Mouse (Mus musculus) gastrocnemius, adult 8-10 months (tissue): ENCODE data around the gene Slc48a1. TPM values are rescaled to one million over a fixed set of nuclear protein-coding genes. Genes with fewer than 3 reads are reported as not detected.

Source experiments
- DNase-seq, 2 experiments: peaks; one replicate each; pipeline ENCODE4 v3.0.0; 2022; ENCODE audit warnings: low spot score in 2 of 2
- total RNA-seq, 4 experiments: library from RNA; stranded (reverse); gene quantifications; 2 replicates each; pipeline ENCODE4 v1.2.4; 2022

Slc48a1 gene
- total RNA-seq, 4 experiments from 2014 or later: 40.0 to 52.7 (median 47.3) TPM

DNA sequence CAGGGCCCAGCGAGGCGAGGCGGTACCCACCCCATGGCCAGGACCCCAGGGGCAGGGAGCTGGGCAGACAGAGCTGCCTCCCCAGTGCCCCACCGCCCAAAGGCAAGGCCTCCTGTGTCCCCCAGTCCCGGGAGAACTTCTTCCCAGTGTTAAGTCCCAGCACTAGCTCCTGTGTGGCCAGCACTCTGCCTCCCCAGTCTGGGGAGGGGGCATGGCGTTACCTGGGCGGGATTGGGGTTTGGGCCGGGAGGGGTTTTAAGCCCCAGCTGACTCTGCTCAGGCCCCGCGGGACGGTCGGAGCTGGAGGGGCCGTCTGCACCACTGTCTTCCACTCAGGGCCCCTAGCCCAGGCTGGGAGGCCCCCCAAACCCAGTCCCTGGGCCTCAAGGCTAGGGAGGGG, 22.5 kb downstream of the Slc48a1 start:
- DNase-seq: no peak

DNA sequence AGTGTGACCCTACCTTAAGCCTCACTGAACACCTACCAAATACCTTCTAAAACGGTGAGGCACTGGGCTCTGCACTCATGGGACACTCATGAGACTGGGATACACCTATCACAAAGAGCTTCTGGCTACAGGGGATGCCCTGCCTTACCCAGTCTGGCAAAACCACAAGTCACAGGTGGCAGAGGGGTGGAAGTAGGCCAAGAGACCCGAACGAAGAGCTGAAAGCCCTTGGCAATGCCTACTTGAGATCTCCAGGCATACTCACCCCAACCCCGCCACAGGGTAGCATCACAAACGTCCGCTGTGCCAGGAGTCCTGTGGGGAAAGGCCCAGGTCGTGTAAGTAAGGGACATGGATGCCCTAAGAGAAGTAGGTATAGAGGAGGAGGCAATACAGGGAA, 23.5 kb downstream of the Slc48a1 start:
- DNase-seq: no peak

DNA sequence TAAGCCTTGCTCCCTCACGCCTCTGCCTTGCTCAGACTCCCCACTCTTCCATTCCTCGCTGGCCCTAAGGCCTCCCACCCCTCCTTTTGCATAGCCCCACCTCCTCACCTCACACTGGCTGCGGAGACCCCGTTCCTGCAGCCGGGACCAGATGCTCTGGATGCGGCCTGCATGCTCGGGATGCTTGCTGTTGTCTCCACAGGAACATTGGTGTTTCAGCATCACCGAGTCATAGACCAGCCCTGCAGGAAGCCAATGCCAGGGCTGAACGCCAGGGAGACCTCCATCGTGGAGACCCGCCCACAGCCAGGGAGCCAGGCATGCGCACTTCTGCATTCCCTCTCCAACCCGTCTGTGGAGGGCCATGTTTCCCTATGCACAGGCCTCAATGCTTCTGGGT, 24.3 kb downstream of the Slc48a1 start:
- DNase-seq: no peak

DNA sequence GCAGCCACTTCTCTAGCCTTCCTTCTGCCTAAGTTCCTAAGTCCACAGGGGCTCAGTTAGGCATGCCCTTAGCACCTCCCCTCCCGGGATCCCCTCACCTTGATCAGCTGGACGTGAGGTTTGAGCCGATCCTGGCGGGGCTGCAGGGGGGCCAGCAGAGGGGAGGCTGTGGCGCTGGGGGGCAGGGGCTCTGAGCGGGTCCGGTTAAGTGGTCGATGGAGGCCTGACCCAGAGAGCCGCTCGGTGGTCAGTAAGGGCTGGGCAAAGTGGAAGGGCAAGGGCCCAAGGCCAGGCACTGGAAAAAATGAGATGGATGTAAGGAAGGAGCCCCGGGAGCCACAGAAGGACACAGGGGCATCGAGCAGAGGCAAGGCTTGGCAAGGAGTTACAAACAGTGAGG, 29.5 kb downstream of the Slc48a1 start:
- DNase-seq: no peak

DNA sequence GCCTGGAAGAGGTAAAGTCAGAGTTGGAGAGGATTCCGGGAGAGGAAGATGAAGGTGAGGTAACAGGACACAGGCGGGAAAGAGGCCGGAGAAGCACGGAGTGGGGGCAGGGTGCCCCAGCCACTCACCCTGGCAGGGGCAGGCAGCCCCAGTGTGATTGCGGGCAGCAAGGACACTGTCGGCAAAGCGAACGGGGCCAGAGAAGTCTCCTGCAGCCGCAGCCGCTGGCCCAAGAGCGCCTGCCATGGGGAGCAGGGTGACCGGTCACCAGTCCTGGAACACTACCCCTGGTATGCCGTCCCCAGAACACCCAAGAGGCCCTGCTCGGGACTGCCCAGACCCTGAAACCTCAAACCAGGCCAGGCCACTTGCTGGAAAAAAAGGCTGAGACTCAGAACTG, 30.2 kb downstream of the Slc48a1 start:
- no peak for DNase-seq

DNA sequence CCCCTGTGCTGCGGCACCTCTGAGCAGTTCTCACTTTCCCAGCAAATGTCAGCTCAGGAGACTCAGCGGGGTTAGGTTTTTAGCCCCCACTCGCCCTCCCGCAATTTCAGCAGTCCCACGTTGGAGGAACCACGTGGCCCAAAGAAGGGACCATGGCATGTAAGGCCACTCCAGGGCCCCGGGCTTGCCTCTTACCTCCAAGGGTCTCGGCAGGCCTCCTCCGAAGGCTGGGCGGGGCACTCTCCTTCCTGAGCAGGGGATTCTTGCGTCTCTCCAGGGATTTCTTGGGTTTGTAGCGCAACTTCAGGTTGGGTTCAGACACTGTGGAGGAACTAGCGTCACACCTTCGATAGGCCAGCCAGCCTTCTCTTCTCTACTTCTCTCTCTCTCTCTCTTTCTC, 30.9 kb downstream of the Slc48a1 start:
- no peak for DNase-seq

DNA sequence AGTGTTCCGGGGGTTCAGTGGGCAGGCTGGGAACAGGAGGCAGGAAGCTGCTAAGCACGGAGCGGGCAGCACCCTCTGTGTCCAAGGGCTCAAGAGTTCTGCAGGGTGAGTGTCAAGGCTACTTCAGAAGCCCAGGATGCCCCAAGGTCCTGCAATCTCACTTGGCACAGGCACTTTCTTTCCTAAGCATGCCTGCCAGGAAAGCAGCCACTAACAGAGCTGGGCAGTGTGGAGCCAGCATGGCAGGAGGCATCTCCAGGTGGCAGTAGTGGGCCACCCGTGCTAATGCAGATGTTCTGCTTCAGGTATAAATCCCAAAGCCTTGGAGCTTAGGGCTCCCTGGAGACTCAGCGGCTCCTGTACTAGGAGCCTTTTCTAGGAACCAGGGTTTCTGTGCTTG, 31.6 kb downstream of the Slc48a1 start:
- no peak for DNase-seq

DNA sequence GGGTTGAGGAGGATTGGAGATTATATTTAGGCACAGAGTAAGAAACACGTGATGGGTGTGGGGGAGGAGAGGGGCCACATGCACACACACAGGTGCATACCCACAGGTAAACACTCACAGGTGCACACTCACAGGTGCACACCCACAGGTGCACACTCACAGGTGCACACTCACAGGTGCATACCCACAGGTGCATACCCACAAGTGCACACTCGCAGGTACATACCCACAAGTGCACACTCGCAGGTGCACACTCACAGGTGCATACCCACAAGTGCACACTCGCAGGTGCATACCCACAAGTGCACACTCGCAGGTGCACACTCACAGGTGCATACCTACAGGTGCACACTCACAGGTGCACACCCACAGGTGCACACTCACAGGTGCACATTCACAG, 32.1 kb downstream of the Slc48a1 start:
- DNase-seq: no peak

DNA sequence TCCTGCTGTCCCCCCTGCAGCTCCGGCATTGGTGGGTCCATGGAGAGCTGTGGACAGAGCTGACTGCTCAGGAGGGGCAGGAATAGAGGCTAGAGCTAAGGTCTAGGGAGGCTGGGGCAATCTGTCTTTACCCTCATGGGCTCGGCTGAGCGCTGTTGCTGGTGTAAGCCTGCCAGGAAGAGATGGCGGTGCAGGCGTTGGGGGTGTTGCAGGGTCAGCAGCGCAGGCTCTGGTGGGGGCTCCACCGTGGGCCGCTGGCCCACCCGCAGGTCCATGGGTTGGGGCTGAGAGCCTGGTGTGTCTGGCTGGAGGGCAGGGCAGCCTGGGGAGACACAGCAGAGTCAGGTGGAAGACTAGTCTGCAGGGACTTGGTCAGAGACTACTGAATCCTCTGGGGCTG, 33.0 kb downstream of the Slc48a1 start:
- DNase-seq: no peak

DNA sequence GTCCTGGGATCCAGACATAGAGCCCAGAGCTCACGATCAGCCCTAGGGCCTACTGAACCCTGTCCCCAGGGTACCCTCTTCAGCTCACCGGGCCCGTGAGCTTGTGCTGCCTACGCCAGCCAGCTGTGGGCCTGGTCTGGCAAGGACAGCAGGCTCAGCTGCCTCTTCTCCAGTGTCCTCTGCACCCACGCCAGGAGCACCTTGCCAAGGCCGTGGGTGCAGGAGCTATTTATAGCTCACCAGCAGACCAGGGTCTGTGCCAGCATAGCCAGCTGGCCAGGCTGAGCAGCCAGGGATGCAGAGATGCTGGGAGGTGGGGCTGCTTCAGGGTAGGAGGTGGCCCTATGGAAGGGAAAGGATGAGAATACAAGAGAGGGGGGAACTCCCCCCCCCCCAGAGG, 33.8 kb downstream of the Slc48a1 start:
- DNase-seq: peak; percentile 79 to 93

DNA sequence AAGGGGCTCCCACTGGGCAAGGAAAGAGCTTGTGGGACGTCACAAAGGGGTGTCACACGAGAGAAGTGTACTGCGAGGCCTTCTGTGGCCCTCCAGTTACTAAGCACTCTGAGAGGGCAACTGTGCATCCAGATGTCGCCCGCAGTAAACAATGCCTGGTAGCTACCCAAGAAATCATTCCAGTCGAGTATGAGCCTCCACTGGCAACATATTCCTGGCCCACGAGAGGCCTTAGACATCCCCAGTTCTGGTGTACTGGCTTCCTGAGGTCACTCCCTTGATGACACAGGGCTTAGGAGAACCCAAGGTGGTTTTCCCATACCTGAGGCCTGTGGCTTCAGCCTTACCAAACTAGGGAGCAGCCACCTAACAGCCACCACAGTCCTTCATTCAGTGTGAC, 34.6 kb downstream of the Slc48a1 start:
- no peak for DNase-seq

DNA sequence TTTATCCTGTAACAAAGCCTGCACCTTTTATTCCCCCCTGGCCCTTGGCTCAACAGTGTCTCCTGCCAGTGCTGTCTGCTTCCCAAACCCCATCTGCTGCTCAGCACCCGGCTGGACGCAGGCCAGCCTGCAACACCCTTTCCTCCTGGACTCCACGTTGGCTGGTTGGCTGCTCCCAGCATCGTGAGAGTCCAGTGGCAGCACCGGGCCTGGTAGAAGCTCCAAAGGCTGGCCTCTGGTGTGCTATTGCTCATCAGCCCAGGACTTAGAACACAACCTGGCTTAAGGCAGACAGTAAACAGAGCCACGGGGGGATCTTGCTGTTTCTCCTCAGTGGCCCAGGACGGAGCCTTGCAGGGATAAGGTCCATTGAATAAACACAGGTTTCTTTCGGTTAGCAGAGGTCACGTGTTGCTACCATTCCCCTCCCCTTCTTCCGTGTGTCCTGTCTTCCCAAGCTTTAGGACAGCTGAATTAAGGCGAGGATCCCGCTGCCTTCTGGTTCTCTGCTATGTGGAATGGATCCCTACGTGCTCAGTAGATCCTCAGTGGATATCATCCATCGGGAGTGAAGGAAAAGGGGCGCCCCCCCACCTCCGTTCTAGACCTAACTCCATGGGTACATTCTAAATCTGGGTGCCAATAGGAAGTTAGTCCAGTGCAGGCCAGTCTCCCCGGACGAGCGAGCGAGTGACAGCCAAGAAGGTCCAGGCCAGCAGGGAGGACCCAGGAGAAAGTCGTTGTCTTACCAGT, 35.3 kb downstream of the Slc48a1 start:
- peak in 1 of 2 experiments; percentile 55 for DNase-seq

DNA sequence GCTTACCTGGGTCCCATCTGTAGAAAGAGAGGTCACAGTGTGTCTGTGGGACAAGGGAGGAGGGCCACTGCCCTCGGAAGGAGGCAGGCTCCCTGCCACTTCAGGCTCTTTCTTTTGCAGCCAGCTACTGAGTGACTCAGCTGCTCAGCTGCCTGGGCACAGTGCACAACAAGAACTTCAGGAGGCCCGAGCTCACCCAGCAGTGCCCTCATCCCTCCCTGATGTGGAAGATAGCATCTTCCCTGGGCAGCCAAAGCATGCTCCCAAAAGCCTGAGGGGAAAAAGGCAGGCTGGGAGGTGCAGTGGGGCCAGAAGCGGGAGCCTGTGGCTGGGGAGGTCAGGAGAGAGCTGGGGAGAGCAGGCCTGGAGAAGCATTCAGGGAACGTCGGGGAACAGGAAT, 36.4 kb downstream of the Slc48a1 start:
- DNase-seq: no peak

DNA sequence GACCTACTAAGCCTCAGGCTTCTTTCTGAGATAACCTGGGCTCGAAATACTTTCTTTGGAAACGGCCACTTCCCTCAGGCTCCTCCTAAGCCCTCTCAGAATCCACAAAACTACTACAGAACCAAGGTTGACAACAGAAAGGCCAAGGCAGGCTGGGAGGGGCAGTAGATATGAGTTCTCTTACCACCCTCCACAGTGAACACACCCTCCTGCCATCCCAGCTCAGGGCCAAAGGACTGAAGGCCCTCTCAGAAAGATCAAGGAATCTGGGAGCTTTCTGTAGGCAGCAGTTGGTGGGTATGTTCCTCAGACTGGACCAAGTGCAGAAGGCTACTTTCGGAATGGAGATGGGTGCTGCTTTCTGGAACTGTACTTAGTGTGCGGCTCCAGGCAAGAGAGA, 36.9 kb downstream of the Slc48a1 start:
- DNase-seq: no peak

DNA sequence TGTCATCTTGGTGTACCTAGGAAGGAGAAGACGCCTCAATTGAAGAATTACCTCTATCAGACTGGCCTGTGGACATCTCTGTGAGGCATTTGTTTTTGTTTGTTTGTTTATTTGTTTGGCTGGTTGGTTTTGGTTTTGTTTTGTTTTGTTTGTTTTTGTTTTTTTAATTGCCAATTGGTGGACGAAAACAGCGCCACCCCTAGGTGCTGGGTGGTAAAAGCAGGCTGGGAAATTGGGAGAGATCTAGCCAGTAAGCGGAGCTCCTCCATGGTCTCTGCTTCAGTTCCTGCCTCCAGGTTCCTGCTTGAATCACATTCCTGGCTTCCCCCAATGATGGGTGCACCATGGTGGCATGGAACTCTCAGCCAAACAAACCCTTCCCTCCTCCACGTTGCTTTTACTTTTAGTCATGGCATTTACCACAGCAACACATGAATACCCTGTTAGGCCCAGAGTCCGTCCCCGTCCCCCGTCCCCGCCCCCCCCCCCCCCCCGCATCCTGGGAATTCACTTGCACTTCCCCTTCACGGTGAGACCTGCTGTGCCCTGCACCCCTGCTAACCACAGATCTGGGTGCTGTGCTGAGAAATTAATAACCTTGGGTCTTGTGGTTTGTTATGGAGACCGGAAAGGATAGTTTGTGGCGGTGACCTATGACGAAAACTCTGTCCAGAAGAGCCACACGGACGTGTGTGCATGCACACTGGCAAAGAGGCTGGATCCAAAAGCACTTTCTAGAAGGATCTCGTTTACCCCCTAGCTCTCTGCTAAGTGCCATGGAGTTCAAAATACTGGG, 38.1 kb downstream of the Slc48a1 start:
- DNase-seq: no peak

DNA sequence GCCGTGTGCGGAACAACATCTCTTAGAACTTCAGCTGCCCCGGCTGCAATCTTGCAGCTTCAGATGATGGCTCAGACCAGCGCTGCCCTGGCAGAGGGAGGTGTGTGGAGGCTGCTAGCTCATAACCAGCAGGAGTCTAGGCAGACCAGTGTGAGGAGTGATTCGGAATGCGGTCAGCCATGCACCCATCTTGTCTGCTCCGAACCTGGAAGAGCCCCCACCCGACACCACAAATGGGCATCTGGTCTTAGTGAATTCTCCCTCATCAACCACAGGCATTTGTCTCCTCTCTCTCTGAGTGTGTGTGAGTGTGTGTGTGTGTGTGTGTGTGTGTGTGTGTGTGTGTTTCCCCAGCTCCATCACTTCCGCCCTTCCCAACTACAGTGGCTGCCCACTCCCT, 41.6 kb downstream of the Slc48a1 start:
- DNase-seq: no peak

DNA sequence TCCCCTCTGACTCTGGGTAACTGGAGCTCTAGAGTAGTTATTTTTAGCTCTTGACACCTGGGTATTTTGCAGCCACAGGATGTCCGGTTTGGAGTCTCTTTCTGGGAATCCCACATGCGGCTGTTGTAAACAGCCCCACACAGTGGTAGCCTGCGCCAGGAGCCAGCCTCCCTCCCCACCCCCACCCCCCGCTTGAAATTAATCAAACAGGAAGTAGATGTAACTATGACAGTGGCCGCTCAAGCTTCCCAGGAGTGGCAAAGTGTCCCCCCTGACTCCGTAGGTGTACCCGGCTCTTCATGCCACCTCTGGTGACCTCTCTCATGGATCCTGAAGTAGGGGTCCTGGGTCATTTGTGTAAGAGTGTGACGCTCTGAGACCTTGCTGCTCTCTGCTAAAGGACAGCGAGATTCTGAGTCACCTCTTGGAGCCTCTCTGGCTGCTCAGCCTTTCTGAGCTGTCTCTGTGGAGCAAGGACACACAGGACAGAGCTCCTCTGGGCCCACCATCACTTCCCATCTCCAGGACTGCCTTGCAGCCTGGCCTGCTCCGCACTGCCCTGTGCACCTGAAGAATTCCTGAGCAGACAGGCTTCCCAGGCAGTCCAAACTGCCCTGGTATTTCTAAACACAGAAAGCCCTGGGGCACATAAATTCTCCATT, 43.1 kb downstream of the Slc48a1 start:
- no peak for DNase-seq

DNA sequence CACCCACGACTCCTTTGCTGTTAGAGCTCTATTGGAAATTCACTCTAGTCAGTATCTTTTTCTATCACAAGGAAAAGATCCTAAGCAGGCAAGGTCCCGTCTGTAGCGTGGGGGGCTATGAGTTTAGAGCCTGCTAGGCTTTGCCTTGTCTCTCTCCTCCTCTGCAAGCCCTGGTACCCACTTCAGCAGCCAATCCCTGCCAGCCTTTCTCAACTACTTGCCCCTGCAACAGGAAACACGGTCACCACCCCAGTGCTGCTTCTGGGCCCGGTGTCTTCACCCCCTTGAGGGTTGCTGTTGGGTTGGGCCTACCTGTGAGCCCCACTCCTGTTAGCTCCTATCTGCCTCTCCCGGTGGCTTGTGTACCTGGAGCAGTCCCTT, 43.7 kb downstream of the Slc48a1 start:
- no peak for DNase-seq

DNA sequence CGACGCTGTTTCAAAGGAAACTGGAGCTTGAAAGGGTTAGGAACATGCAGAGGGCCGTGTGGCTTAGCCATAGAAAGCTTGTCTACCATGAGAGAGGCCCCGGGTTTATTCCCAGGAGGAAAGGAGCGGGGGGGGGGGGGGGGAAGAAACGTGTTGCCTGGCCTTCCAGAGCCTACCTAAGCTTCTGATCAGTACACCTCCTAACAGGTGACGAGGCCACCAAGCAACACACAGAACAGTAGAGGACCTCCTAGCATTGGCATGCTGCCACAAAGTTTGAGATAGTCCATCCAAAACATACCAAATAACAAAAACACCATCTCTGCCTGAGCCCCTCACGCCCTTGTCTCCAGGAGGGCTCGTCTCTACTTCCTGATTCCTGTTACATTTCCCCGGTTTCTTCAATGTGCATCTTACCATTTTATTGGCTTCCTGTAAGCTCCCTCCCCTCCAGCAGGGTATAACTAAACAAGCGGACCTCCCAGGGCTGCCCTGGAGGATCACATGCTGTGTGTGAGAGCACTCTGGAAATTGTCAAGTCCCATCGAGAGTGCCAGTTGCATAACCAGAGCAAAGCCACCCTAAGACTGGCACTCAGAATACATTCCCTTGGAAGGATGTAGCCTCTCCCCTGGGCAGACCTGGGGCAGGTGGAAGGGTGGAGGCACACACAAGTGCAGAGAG, 44.4 kb downstream of the Slc48a1 start:
- DNase-seq: no peak

DNA sequence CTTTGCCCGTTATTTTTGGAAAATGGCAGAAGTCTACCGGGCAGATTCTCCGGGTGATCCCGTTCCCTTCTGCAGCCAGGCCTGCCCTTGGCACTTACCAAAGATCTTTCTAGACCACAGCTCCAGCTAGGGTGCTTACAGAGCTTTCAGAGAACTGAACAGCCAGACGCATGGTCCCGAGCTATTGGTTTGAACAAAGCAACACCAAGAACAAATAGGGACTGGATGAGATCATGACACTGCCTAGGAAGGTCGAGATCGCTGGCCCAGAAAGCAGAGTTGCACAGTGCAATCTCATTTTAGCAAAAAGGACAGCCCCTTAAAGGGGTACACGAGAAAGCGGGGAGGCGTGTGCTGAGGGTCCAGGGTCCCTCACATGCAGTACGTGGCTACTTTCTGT, 45.2 kb downstream of the Slc48a1 start:
- DNase-seq: no peak

DNA sequence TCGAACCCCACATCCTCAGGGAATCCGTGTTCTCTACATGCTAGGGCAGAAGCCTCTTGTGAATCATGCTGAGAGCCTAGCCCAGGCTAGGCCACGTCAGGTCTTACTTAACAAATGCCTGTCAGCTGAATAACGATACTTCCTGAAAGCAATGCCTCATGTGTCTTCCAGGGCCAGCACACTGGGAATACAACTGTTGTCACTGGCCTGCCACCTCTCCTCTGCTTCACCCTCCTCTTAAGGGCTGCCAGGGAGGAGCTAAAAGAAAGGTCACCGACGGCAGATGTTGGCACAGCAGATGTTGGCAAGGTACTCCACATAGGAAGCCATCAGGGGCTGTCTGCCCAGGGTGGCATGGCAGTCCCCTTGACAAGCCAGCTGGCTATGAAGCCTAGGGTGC, 45.7 kb downstream of the Slc48a1 start:
- DNase-seq: peak; percentile 50 to 79
